In the genomic region with DNA sequence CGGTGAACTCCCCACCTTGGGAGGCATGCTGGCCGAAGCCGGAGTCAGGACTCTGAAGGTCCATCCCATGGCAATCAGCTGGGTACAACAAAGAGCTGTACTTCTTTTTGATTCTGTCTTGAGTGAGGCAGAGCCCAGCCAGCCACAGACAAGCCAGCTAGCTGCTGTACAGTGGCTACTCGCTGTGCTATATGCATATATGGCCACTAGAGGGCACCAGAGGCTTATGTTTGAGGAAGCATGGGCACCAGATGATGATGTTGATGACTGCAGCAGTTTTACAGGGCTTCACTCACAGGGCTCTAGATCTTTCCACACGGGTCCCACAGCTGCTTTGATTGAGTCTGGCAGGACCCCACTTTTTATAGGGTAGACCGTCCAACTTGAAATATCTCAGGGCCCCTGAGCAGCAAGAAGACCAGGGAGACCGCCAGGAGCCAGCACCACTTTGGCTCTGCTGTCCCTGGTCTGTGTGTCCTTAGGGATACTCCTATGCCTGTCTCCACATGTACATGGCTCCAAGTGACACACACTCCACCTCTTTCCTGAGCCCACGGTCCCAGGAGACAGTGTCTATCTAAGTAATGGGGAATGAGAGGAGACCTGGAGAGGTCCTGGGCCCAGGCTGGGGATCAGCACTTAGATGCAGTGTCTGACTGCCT, we compare ENCODE assay signal across 8 mouse cellular contexts. TPM values are rescaled to one million over a fixed set of nuclear protein-coding genes. Genes with fewer than 3 reads are reported as not detected.
A peak's percentile ranks its signal among the peaks of the same experiment; 100 is the strongest.
DNase-seq lines count a peak whose midpoint lies in the region; ATAC-seq and TF ChIP-seq lines count a peak whose summit lies in the region.

No protein-coding gene starts in this region.

- H3K36me3 ChIP-seq in midbrain, embryonic 10.5 days, result no peaks in the 10 kb centered on the region

- no peak overlapping the region for H3K27ac ChIP-seq in cortical plate, adult 2 months (ENCODE audit: insufficient read depth, low read length)
- H3K27ac ChIP-seq in midbrain, embryonic 10.5 days (replicated peaks), result no peak overlapping the region

- peak; percentile 78 to 82 for DNase-seq in adrenal gland, adult 18-20 months (ENCODE audit: low spot score in 2 of 2)
- peak; percentile 60 to 70 for DNase-seq in gastrocnemius, adult 8-10 months (ENCODE audit: low spot score in 2 of 2)
- peak; percentile 61 to 64 for DNase-seq in left cerebral cortex, adult 8-10 months (ENCODE audit: low spot score in 2 of 2)
- DNase-seq in midbrain, embryonic 10.5 days (ENCODE audit: low spot score), result peak; percentile 85
- peak; percentile 84 for DNase-seq in right cerebral cortex, postnatal 4 days
- peak; percentile 70 to 83 for DNase-seq in urinary bladder, postnatal 4 days (ENCODE audit: low spot score in 2 of 2)

- ATAC-seq in inflammation-experienced regulatory T-cells, adult 6 months, result peak; percentile 85

- no peaks in the 10 kb centered on the region for H3K4me1 ChIP-seq in cortical plate, adult 2 months (ENCODE audit: control insufficient read depth, insufficient read depth, low read length)
- peaks cover 19% of the 10 kb centered on the region for H3K4me1 ChIP-seq in midbrain, embryonic 10.5 days

- no peaks in the 10 kb centered on the region for H3K9me3 ChIP-seq in midbrain, embryonic 10.5 days (replicated peaks)

- WGBS in midbrain, embryonic 10.5 days, result 29% methylated on average over 8 of the region's 8 CpGs

- H3K4me3 ChIP-seq in cortical plate, adult 2 months (ENCODE audit: insufficient read depth, low read length), result no peak overlapping the region
- H3K4me3 ChIP-seq in midbrain, embryonic 10.5 days, result no peak overlapping the region

- TF ChIP-seq CTCF in cortical plate, adult 2 months (IDR thresholded peaks at IDR 0.05; ENCODE audit: extremely low read depth, insufficient read depth, low read length), result peak; percentile 98

- TF ChIP-seq POLR2A in cortical plate, adult 2 months (IDR thresholded peaks at IDR 0.05; ENCODE audit: extremely low read depth, insufficient read depth, low read length), result no peak

- H3K27me3 ChIP-seq in midbrain, embryonic 10.5 days (ENCODE audit: low read depth, poor library complexity, severe bottlenecking), result peaks cover 92% of the 10 kb centered on the region

RNA-seq across cellular contexts. Expression of a gene that starts 13.0 kb away (rescaled TPM):
- total RNA-seq in adrenal gland, adult 18-20 months (2021), result 10 to 100 TPM; 25.0 to 30.6 TPM
- 37.1 and 39.2 TPM in 2 replicates for polyA plus RNA-seq in cortical plate, adult 2 months (2012; rRNA removed)
- 1 to 10 TPM; 2.4 to 4.4 (median 3.3) TPM for total RNA-seq in gastrocnemius, adult 8-10 months (2022)
- 100 to 1,000 TPM; 342 to 389 (median 381) TPM for polyA plus RNA-seq in inflammation-experienced regulatory T-cells, adult 6 months (2017; shearing (Covaris generic))
- total RNA-seq in left cerebral cortex, adult 8-10 months (2022), result 10 to 100 TPM; 53.8 to 61.2 (median 56.4) TPM
- 11.4 and 13.3 TPM in 2 replicates for polyA plus RNA-seq in midbrain, embryonic 10.5 days (2016; fragmentation: Nextera tagmentation; extraction: Ambion mirVana)

Comparison
In these comparisons a context has a peak if more than half of its experiments do, and no peak if none do; other contexts are left out.
1. RNA of a gene that starts 13.0 kb away (total RNA-seq): 53.8 to 61.2 TPM in left cerebral cortex, adult 8-10 months and 25.0 to 30.6 TPM in adrenal gland, adult 18-20 months; 2.4 to 4.4 TPM in gastrocnemius, adult 8-10 months; every median in the first group is over 4 times any median in the second.
2. Peak in every context shown above with its lines, with median percentiles within 50 percentile points of each other: DNase-seq.